Mouse (Mus musculus) spleen, adult 18-20 months (tissue): ENCODE results near the gene Cbr2.
A peak's percentile ranks its signal among the peaks of the same experiment; 100 is the strongest.

ENCODE experiments used
- DNase-seq, 2 experiments: peaks; one replicate each; pipeline ENCODE4 v3.0.0; 2022; ENCODE audit warnings: mixed read lengths in 2 of 2

Cbr2 gene

GRCm38 (mm10) chr11:120730331-120730870, 1.5 kb downstream of the Cbr2 start:
- no peak for DNase-seq

DNA sequence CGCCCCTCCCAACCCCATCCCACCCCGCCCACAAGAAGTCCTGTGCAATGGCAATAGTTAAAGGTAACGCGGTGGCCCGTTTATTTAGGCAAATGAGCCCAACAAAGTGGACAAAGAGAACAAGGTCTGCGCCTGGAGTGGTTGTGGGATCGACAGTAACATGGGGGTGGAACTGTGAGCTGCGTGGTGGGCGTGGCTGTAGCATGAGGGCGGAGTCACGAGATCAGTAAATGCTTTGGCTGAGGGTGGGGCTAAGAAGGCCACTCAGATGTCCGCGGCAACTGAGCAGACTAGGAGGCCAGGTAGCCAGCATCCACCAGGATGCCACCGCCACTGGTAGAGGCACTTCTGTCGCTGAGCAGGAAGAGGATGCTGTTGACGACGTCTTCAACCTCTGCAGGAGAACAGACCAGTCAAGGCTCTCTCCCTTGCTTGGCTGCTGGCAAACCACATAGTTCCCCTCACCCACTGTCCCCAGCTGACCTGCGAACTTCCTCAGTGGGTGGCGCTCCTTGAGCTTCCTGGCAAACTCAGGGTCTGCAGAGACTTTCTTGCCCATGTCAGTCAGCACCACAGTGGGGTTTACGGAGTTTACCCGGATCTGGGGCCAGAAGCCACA, 2.4 kb downstream of the Cbr2 start:
- peak; percentile 35 to 59 for DNase-seq

DNA sequence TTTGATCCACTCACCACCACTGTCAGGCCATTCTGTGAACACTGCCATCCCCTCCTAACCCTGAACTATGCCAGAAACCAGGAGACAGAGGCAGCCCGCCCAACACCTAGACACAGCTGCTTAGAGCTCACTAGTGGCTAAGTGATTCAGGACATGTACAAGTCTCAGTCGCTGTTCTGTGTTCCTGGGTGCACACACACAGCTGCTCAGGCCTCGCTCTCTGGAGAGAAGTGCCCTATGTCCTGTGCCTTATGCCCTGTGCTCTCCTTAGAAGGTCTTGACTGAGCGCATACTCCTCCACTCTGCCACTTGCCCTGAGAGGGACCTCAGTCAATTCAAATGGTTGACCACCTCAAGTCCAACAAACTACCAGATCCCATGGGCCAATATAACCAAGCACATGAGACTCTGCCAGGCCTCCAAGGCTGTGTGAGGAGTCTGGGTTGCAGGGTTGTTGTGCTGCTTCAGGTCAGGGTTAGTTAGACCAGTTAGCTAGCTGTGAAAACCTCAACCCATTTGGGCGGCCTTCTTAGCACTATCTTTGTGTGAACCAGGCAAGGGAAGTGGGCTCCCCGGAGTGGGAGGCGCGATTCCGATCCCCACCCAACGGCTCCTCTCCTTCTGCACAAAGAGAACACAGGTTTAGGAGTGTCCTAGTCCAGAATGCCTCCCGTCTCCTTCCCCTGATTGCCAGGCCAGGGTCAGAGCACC, 3.2 kb downstream of the Cbr2 start:
- DNase-seq: no peak

DNA sequence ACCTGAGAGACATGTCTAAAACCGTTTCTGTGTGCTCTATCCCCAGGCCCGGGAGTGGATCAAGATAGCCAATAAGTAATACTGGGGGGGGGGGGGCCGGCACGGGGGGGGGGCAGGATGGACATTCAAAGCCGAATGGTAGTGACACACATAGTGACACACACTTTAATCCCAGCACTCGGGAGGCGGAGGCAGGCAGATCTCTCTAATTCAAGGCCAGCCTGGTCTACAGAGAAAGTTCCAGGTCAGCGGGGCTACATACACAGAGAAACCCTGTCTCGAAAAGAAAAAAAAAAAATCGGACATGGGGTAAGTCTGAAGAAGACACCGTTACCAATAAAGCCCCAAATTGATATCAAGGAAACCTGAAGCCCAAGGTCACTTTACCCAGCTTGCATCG, 4.3 kb downstream of the Cbr2 start:
- no peak for DNase-seq

DNA sequence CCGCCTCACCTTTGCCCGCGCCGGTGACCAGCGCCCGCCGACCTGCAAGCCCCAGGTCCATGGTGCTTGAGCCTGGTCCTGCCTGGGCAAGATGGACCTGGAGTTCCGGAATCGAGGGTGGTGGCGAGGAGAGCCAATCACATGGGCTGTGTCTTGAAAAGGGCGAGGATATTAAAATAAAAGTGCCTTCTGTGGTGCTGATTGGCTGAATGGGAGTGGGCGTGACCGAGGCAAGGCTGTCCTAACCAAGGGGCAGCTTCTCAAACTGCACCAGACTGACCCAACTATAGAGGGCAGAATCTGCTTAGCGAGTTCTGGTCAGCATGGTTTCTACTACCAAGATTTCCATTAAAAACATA, 4.8 kb downstream of the Cbr2 start, which contains the start of gene Dcxr:
Gene Dcxr (minus strand): TSS at position 113 of the 359 bp plus-strand sequence.
- peak; percentile 71 to 74 for DNase-seq

DNA sequence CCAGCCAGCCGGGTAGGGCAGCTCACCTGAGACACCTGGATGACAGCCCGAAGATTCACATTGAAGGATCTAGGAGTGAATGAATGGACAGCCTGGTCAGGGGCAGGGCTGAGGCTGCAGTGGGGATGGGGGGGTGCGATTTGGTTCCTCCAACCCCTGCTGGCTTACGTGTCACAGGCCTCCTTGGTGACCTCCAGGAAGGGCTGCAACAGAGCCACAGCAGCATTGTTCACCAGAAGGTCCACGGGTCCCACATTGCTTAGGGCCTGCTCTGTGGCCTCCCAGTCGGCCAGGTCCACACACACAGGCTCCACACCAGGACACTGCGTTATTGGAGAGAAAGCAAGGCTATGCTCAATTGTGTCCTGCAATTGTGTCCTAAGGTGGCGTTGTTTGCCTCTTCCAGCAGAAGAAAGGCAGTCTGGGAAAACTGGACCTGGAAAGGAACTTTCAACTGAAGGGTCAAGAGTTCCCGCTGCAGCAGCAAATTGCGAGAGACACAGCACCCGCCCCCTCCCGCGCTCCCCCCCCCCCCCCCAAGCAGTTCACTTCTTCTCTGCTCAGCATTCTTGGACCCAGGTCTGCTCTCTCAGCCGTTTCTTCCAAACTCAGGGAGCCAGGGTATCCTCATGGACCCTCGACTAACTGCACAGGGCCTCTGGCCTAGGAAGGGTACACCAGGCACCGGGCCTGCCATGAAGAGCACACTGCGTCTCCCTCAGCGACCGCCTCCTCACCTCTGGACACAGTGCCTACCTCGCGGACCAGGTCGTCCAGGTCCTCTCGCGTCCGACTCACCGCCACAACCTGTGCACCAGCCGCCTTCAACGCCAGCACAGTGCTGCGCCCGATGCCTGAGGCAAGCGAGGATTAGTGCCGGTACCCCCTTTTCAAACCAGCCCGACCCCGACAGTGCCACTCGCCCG, 5.4 kb downstream of the Cbr2 start:
- DNase-seq: no peak

DNA sequence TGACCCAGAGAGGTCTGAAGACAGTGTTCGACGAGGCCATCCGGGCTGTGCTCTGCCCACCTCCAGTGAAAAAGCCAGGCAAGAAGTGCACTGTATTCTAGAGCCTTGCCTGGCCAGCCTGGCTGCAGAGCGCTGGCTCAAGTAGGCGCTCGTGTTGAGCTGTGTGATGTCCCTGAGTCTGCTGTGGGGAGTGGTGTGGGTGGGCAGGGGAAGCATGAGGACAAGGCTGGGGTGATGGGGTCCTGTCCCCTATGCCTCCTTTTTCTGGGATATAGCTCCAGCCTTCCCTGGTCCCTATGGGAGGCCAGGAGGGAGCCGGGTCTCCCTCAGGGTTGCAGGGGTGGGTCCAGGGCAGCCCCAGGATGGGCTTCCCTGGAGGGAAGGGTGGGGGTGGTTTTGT, 8.4 kb downstream of the Cbr2 start:
- no peak for DNase-seq

DNA sequence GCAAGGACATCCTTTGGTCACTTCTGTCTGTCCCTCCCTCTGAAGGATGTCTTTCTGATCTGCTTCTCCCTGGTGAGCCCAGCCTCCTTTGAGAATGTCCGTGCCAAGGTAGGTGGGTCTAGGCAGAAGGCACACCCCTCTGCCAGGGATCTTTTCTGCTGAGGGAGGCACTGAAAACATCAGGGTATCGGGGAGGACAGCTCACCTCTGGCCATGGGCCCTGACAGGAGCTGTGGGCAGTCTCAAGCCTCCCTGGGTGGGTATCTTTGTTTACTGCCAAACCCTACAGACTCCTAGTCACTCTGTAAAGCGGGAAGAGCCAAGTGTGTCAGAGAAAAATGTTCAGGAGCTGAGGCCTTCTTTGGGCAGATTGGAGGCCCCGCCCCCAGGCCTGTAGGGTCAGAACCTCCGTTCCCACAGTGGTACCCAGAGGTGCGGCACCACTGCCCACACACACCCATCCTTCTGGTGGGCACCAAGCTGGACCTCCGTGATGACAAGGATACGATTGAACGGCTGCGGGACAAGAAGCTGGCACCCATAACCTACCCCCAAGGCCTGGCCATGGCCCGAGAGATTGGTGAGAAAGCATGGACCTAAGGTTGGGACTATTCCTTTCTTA, 9.0 kb downstream of the Cbr2 start:
- DNase-seq: no peak

- DNase-seq: no peak
Measured at GRCm38 (mm10) chr11:120722067-120722630, 9.8 kb downstream of the Cbr2 start.

GRCm38 (mm10) chr11:120721124-120722066, 10.5 kb downstream of the Cbr2 start, which contains the start of gene Rac3:
Rac3 (plus strand) TSS chr11:120721470.
- peak in 1 of 2 experiments; percentile 59 for DNase-seq

- DNase-seq: peak; percentile 82 to 93
Measured at GRCm38 (mm10) chr11:120720450-120720849, 11.5 kb downstream of the Cbr2 start.

DNA sequence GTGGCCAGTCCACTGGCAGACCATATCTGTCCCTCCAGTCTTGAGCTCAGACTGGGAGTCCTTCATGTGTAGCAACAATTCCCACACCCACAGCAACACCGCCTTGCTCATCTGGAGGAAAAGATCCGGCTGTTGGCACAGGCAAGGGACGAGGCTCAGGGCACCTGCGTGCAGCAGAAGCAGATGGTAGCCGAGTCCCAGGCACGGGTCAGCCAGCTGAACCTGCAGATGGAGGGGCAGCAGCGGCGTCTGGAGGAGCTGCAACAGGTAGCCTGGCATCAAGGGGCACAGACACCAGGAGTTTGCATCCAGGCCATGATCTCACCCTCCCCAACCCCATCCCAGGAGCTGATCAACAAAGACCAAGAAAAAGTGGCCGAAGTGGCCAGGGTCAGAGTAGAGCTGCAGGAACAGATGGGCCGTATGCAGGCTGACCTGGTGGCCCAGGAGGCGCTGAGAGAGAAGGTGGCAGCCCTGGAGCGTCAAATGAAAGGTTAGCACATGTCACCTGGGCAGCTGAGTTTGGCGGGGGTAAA, 12.0 kb downstream of the Cbr2 start:
- no peak for DNase-seq

GRCm38 (mm10) chr11:120719242-120719641, 12.7 kb downstream of the Cbr2 start:
- no peak for DNase-seq

GRCm38 (mm10) chr11:120715131-120715530, 16.8 kb downstream of the Cbr2 start:
- no peak for DNase-seq

DNA sequence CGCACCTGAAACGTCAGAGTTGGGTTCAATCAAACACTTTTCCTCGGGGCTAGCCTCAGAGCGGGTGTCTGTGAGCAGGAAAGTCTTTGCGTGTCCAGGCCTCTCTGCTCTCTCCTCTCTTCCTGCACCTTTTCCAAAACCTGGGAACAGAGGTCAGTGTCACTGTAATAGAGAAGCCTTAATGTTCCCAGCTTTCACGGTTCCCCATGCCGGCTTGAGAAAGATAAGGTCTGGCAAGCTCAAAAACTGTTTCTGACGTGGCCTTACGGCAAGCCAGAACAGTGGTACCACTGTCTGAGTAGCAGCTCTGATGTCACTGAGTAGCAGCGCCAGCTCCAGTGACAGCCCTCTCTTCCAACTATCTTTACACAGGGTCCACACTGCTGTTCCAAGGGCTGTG, 17.4 kb downstream of the Cbr2 start:
- no peak for DNase-seq

- DNase-seq: peak; percentile 87 to 91
Measured at GRCm38 (mm10) chr11:120713580-120714518, 18.1 kb downstream of the Cbr2 start, which contains the start of the genes Cenpx and Lrrc45. Cenpx (minus strand) TSS chr11:120713738. Lrrc45 (plus strand) TSS chr11:120713925.

- DNase-seq: peak; percentile 32 to 61
Measured at GRCm38 (mm10) chr11:120712771-120713568, 18.9 kb downstream of the Cbr2 start.

DNA sequence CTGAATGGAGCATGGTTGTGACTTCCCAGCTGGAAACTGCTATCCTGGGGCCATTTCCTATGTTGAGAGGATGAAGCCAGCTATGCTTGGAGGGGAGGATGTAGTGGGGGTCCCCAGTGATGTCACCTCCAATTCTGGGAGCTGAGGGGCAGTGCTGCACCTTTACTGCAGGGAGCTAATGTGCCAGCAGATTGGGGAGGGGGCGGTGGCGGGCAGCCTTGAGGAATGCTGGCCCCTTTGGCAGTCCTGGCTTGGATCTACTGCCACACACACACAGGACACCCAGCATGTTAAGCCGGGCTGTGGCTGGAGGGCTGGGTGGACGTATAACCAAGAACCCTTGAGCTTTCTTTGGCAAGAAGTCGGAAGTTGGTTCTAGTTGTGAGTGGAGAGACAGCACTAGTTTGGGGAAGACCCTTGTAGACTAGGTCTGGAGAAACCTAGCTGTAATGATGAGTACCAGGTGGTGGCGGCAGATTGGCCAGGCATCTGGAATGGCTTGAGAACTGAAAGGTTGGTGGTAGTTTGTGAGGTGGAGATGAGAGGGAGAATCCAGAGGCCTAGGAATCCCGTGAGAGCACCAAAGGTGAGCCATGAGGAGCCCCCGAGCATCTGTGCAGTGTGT, 19.8 kb downstream of the Cbr2 start:
- DNase-seq: no peak
